Mouse (Mus musculus) adrenal gland, postnatal 36 days (tissue): ENCODE results near the gene Adgrf1. TPM values are rescaled to one million over a fixed set of nuclear protein-coding genes. Genes with fewer than 3 reads are reported as not detected.

Source experiments
- DNase-seq, 2 experiments: peaks; one replicate each; pipeline ENCODE4 v3.0.0; 2021; ENCODE audit warnings: mixed read lengths in 1 of 2
- total RNA-seq, 2 experiments: library from RNA; stranded (reverse); gene quantifications; 2 replicates each; pipeline ENCODE4 v1.2.3; 2021

Gene Adgrf1
- total RNA-seq, 2 experiments from 2014 or later: not detected

DNA sequence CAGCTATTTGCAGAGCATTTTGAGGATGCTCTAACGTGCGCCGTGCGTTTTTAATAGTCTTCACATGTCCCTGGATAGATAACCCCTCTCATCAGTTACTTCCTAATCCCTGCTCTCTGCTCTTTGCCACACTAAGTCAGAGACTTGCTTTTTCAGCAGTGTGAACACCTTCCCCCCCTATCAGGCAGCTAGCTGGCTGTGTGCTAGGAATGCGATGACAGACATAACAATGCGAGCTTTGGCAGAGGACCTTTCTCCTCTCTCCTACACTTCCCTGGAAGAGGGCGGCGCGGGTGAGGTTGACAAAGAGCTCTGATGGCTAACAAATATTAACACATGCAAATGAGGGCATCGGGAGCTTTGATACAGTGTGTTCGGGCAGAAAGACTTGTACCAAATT lies 92.2 kb downstream of the Adgrf1 start:
- DNase-seq: no peak

DNA sequence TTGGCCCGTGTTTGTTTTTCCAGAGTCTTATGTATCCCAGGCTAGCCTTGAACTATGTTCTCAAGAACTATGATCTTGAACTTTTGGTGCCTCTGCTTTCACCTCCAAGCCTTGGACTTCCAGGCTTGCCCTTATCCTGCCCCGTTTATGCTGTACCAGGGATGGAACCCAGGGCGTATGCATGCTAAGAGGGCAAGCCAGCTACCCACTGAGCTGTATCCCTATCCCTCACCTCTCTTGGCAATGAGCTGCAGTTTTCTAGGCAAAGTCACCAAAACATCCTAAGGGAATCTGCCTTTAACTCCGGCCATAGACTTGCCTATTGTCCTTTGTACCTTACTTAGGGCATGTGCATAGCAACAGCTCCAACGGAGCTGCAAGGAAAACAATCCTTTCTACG lies 92.8 kb downstream of the Adgrf1 start:
- no peak for DNase-seq

DNA sequence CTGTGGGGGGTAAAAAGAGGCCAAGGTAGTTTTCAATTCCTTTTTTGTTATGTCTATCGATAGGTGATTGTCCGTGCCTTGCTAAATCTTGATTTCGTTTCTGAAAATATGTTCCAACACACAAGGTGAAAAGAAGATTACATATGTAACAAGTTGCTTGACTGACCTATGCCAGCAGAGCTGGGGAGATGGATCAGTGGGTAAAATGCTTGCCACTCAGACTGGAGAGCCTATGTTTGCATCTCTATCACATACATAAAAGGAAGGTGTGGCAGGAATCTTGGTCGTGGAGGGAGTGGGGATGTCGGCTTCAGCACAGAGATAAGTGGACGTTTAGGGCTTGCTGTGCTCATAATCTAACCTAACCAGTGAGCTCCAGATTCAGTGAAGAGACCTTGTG lies 93.8 kb downstream of the Adgrf1 start:
- DNase-seq: no peak

DNA sequence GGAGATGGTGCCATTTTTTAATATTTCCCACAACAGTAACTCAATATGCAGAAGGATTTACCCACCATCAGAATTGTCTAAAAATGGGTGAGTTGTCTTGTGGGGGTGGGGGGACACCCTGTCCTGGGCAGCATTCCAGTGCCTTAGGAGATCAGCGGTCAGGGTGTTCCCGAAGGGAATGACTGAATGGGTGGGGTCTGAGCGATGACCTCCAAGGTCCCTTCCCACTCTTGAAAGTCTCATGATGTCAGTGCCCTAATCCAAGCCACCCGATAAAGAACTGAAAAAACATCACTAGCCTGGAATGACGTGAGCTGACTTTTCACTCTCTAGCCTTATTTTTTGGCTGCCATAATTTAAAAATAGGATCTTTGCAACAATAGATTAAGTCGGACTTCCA lies 95.2 kb downstream of the Adgrf1 start:
- DNase-seq: peak in 1 of 2 experiments; percentile 38

DNA sequence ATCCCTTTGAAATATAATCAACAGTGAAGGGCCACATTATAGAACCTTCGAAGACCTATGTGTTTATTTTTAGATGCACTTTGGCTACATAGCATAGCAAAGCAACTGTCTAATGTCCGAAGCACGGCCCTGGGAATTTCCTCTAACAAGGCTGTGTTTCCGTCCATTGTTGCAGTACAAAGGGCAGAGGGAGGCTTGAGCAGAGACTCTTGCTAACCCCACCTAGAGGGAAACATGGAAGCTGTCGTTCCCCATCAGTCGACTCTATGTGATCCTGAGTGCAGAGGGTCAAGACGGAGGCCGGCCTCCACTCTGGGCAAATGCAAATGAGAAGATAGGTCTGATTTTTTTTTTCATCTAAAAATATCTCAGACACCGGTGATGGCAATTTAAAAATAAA lies 96.4 kb downstream of the Adgrf1 start:
- peak in 1 of 2 experiments; percentile 38 for DNase-seq

DNA sequence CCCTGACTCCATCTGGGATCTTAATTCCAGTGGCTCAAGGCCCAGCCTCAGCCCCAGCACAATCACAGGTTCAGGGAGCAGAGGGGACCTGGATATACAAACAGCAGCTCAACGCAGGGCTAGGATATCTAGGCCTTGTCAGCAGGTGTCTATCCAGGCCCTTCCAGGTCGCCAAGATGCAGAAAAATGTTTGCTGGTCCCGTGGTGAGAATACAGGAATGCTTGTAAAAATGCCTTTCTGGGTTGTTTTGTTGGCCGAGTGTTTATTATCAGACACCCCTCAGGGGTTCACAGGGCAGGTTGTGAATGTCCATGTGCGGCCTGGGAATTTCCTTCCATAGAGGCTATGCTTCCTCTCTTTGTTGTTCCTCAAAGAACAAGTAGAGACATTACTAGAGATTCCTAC lies 98.0 kb downstream of the Adgrf1 start:
- DNase-seq: no peak

DNA sequence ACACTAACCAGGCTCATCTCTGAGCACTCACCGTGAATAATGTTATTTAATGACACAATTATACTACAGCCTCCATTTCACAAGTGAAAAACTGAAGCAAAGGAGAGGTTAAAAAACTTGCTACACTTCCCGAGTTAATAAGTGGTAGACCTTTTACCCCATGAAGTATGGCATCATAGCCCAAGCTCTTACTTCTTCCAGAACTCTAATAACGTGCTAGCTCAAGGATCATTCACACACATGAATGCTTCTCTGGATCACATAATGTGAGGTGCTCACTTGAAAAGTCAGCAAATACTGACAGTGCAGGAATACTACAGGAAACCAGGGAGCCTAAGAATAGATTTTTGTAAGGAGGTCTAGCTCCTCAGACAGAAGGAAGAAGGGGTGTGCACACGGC lies 102.5 kb downstream of the Adgrf1 start:
- DNase-seq: no peak

DNA sequence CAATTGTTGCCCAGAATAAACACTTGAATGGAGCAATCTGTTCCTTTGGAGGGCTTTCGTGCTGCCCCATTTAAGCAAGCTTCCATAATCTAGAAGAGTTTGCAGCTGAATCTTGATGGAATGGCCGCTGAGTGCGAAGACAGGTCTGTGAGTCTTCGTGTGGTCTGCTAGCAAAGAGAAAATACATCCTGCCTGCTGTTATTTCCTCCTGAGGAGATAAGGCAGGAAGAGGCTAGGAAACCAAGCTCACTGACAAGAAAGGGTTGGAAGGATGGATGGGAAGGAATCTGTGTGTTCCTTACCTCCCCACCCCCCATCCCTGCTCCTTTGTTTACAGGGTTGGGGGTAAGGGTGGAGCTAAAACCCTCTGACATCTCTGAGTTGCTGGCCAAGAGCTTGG lies 103.9 kb downstream of the Adgrf1 start:
- no peak for DNase-seq

Other genes starting within 250 kb of the Adgrf1 start
- 100 to 1,000 TPM in 1 of 2 experiments, 10 to 100 TPM in 1; 74.0 to 137 TPM for gene Adgrf5, start 90.1 kb downstream of the Adgrf1 start, total RNA-seq
- not detected for gene Mep1a, start 232.5 kb downstream of the Adgrf1 start, total RNA-seq